Mouse (Mus musculus): ENCODE measurements around the gene 4921509C19Rik. TPM values are rescaled to one million over a fixed set of nuclear protein-coding genes. Genes with fewer than 3 reads are reported as not detected.
"Not testable (repeated sequence)": the region's sequence is repeated elsewhere in the genome, so short reads cannot be mapped to it uniquely, and the experiment has no call there.

The 4921509C19Rik gene
- polyA plus RNA-seq, 1 experiment from 2014 or later, result not detected

- H3K9ac ChIP-seq; H3K4me1 ChIP-seq; H3K4me2 ChIP-seq; H3K36me3 ChIP-seq (replicated peaks); H3K27me3 ChIP-seq (replicated peaks); H3K4me3 ChIP-seq; H3K27ac ChIP-seq; ATAC-seq (replicated peaks); H3K9me3 ChIP-seq: not testable (repeated sequence)
- 56% methylated on average over 4 of the region's 4 CpGs for WGBS
Observed at GRCm38 (mm10) chr2:151434203-151434602, 41.8 kb downstream of the 4921509C19Rik start.

Other genes starting within 250 kb of the 4921509C19Rik start
- gene Nsfl1c, start 18.0 kb upstream of the 4921509C19Rik start, polyA plus RNA-seq (2015; fragmentation: Nextera tagmentation; extraction: Ambion mirVana), result 285 and 292 TPM in 2 replicates
- 586 and 594 TPM in 2 replicates for gene Fkbp1a, start 66.3 kb upstream of the 4921509C19Rik start, polyA plus RNA-seq (2015; fragmentation: Nextera tagmentation; extraction: Ambion mirVana)
- gene Sdcbp2, start 96.5 kb upstream of the 4921509C19Rik start, polyA plus RNA-seq (2015; fragmentation: Nextera tagmentation; extraction: Ambion mirVana), result 0.67 and 0.96 TPM in 2 replicates
- gene Snph, start 156.4 kb upstream of the 4921509C19Rik start, polyA plus RNA-seq (2015; fragmentation: Nextera tagmentation; extraction: Ambion mirVana), result 20.5 and 22.5 TPM in 2 replicates
- gene Rad21l, start 192.4 kb upstream of the 4921509C19Rik start, polyA plus RNA-seq (2015; fragmentation: Nextera tagmentation; extraction: Ambion mirVana), result 0.17 and 0.26 TPM in 2 replicates
- 29.9 and 32.3 TPM in 2 replicates for gene Tmem74b, start 225.9 kb upstream of the 4921509C19Rik start, polyA plus RNA-seq (2015; fragmentation: Nextera tagmentation; extraction: Ambion mirVana)